Mouse (Mus musculus): ENCODE results near the gene Cdkn1b.

GRCm38 (mm10) chr6:134934305-134934704, 14.1 kb downstream of the Cdkn1b start:
- TF ChIP-seq CTCF (conservative IDR thresholded peaks at IDR 0.05; ENCODE audit: low read length) (no peak), NANOG (IDR thresholded peaks at IDR 0.05; ENCODE audit: borderline replicate concordance, low read length) (no peak), POU5F1 (IDR thresholded peaks at IDR 0.05; ENCODE audit: borderline replicate concordance, low read length) (no peak)

Measured in E14TG2a.4 (cell line).